Mouse (Mus musculus): ENCODE data around the gene Olfr418. TPM values are rescaled to one million over a fixed set of nuclear protein-coding genes. Genes with fewer than 3 reads are reported as not detected.

The Olfr418 gene
- polyA plus RNA-seq, 1 experiment from 2014 or later = not detected

Other genes starting within 250 kb of the Olfr418 start
- gene Olfr1408, start 128.6 kb upstream of the Olfr418 start, polyA plus RNA-seq (2015; fragmentation: Nextera tagmentation; extraction: Ambion mirVana) = not detected in 2 replicates
- gene Olfr1406, start 75.4 kb upstream of the Olfr418 start, polyA plus RNA-seq (2015; fragmentation: Nextera tagmentation; extraction: Ambion mirVana) = not detected in 2 replicates
- not detected in 2 replicates for gene Olfr218, start 68.2 kb upstream of the Olfr418 start, polyA plus RNA-seq (2015; fragmentation: Nextera tagmentation; extraction: Ambion mirVana)
- not detected in 2 replicates for gene Olfr1404, start 53.6 kb upstream of the Olfr418 start, polyA plus RNA-seq (2015; fragmentation: Nextera tagmentation; extraction: Ambion mirVana)
- not detected in 2 replicates for gene Fcer1a, start 38.8 kb upstream of the Olfr418 start, polyA plus RNA-seq (2015; fragmentation: Nextera tagmentation; extraction: Ambion mirVana)
- gene Mptx2, start 11.8 kb downstream of the Olfr418 start, polyA plus RNA-seq (2015; fragmentation: Nextera tagmentation; extraction: Ambion mirVana) = not detected in 2 replicates
- 8.0 and 10.3 TPM in 2 replicates for gene Ackr1, start 67.7 kb downstream of the Olfr418 start, polyA plus RNA-seq (2015; fragmentation: Nextera tagmentation; extraction: Ambion mirVana)
- 7.3 and 7.6 TPM in 2 replicates for gene Aim2, start 84.9 kb downstream of the Olfr418 start, polyA plus RNA-seq (2015; fragmentation: Nextera tagmentation; extraction: Ambion mirVana)
- 17.5 and 20.1 TPM in 2 replicates for gene Cadm3, start 101.7 kb downstream of the Olfr418 start, polyA plus RNA-seq (2015; fragmentation: Nextera tagmentation; extraction: Ambion mirVana)
- gene Ifi206, start 225.0 kb downstream of the Olfr418 start, polyA plus RNA-seq (2015; fragmentation: Nextera tagmentation; extraction: Ambion mirVana) = not detected in 2 replicates

Data from forebrain, embryonic 13.5 days (tissue).